ENCODE assay signal across 20 mouse cellular contexts in the genomic region with DNA sequence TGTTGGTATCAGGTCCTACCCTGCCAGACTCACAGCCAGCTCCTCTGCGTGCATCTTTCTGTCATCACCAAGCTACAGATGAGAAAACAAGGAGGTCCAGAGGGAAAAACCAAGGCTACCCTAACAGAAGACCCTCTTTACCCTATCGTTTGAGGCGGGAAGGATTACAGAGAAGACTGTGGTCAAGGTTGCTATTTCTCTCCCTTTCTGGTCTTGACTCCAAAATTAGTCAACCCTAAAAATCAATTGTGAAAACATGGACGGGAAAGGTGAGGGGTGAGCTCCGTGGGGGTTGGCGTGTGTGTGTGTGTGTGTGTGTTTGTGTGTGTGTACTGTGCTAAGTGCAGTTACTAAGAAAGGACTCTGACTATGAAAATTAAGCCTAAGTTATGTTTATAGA. TPM values are rescaled to one million over a fixed set of nuclear protein-coding genes. Genes with fewer than 3 reads are reported as not detected.
A peak's percentile ranks its signal among the peaks of the same experiment; 100 is the strongest.
DNase-seq lines count a peak whose midpoint lies in the region; ATAC-seq and TF ChIP-seq lines count a peak whose summit lies in the region.
"Had no signal": no experiment of that assay in that cellular context is flagged by ENCODE, and none has a peak within 500 bp of the region (broad histone marks: within the 10 kb centered on the region; RNA-seq: fewer than 3 reads in every experiment).

No protein-coding gene starts in this region.

- H3K9ac ChIP-seq in hindbrain, embryonic 12.5 days = no peak overlapping the region
- no peak overlapping the region for H3K9ac ChIP-seq in hindbrain, embryonic 16.5 days (ENCODE audit: low read depth, low read length)
- H3K9ac ChIP-seq in midbrain, embryonic 12.5 days (replicated peaks) = no peak overlapping the region
- no peak overlapping the region for H3K9ac ChIP-seq in midbrain, postnatal 0 days (replicated peaks; ENCODE audit: low read length, poor library complexity, severe bottlenecking)
- H3K9ac ChIP-seq in midbrain, embryonic 14.5 days (replicated peaks; ENCODE audit: low read length) = no peak overlapping the region
- H3K9ac ChIP-seq: forebrain, embryonic 15.5 days had no signal

- peaks cover 74% of the 10 kb centered on the region for H3K27me3 ChIP-seq in hindbrain, embryonic 12.5 days
- peaks cover 38% of the 10 kb centered on the region for H3K27me3 ChIP-seq in hindbrain, embryonic 16.5 days (replicated peaks; ENCODE audit: control insufficient read depth, insufficient read depth, low read length)
- H3K27me3 ChIP-seq in midbrain, embryonic 12.5 days = peaks cover 74% of the 10 kb centered on the region
- H3K27me3 ChIP-seq in midbrain, postnatal 0 days (ENCODE audit: insufficient read depth, low read length) = peaks cover 34% of the 10 kb centered on the region
- peaks cover 39% of the 10 kb centered on the region for H3K27me3 ChIP-seq in midbrain, embryonic 14.5 days (ENCODE audit: control insufficient read depth, insufficient read depth, low read length)

- no peaks in the 10 kb centered on the region for H3K36me3 ChIP-seq in hindbrain, embryonic 12.5 days
- H3K36me3 ChIP-seq in hindbrain, embryonic 16.5 days (ENCODE audit: control insufficient read depth, insufficient read depth, low read length) = no peaks in the 10 kb centered on the region
- H3K36me3 ChIP-seq in midbrain, embryonic 12.5 days = no peaks in the 10 kb centered on the region
- no peaks in the 10 kb centered on the region for H3K36me3 ChIP-seq in midbrain, postnatal 0 days (ENCODE audit: insufficient read depth, low read length)
- H3K36me3 ChIP-seq in midbrain, embryonic 14.5 days (ENCODE audit: control insufficient read depth, insufficient read depth, low read length) = no peaks in the 10 kb centered on the region
- H3K36me3 ChIP-seq: forebrain, embryonic 15.5 days; heart, embryonic 10.5 days had no signal

- TF ChIP-seq CTCF in midbrain, postnatal 0 days (IDR thresholded peaks at IDR 0.05) = no peak

- no peak overlapping the region for H3K4me3 ChIP-seq in hindbrain, embryonic 12.5 days
- no peak overlapping the region for H3K4me3 ChIP-seq in hindbrain, embryonic 16.5 days (ENCODE audit: low read length)
- H3K4me3 ChIP-seq in midbrain, embryonic 12.5 days = no peak overlapping the region
- no peak overlapping the region for H3K4me3 ChIP-seq in midbrain, postnatal 0 days (ENCODE audit: low read depth, low read length)
- H3K4me3 ChIP-seq in midbrain, embryonic 14.5 days (replicated peaks; ENCODE audit: low read depth, low read length) = no peak overlapping the region
- H3K4me3 ChIP-seq: forebrain, embryonic 15.5 days; heart, embryonic 10.5 days had no signal

- H3K27ac ChIP-seq in hindbrain, embryonic 12.5 days = peak overlapping the region; percentile 35; the same call in 1 of the 2 replicates
- H3K27ac ChIP-seq in hindbrain, embryonic 16.5 days (ENCODE audit: low read depth, low read length) = no peak overlapping the region
- H3K27ac ChIP-seq in midbrain, embryonic 12.5 days (replicated peaks) = peak overlapping the region; percentile 69
- H3K27ac ChIP-seq in midbrain, postnatal 0 days (ENCODE audit: low read depth, low read length) = no peak overlapping the region
- peak overlapping the region; percentile 37; the same call in 1 of the 2 replicates for H3K27ac ChIP-seq in midbrain, embryonic 14.5 days (replicated peaks; ENCODE audit: low read depth, low read length)
- H3K27ac ChIP-seq: forebrain, embryonic 15.5 days; heart, embryonic 10.5 days had no signal

- WGBS in hindbrain, embryonic 12.5 days = 32% methylated on average over 6 of the region's 6 CpGs
- 31% methylated on average over 6 of the region's 6 CpGs for WGBS in hindbrain, embryonic 16.5 days
- 17% methylated on average over 6 of the region's 6 CpGs for whole genome bisulfite sequencing in midbrain, embryonic 12.5 days
- WGBS in midbrain, postnatal 0 days = 38% methylated on average over 6 of the region's 6 CpGs
- 18% methylated on average over 6 of the region's 6 CpGs for WGBS in midbrain, embryonic 14.5 days

- DNase-seq in embryo, embryonic 9.5 days (ENCODE audit: extremely low spot score) = peak; percentile 27
- no peak for DNase-seq in embryo, embryonic 10 days (ENCODE audit: low spot score)
- DNase-seq in midbrain, postnatal 0 days (ENCODE audit: low spot score) = no peak
- DNase-seq in midbrain, embryonic 14.5 days = no peak
- DNase-seq: adrenal gland, adult 8-10 months; adrenal gland, postnatal 36 days; B cell, adult 2 months; cerebellum, adult 8-10 months; cerebellum, postnatal 25 days; gastrocnemius, postnatal 10 days; heart, adult 18-20 months; heart, postnatal 10 days; heart, postnatal 4 days had no signal

- H3K4me1 ChIP-seq in hindbrain, embryonic 12.5 days = peaks cover 37% of the 10 kb centered on the region
- no peaks in the 10 kb centered on the region; the same call in 1 of the 2 replicates for H3K4me1 ChIP-seq in hindbrain, embryonic 16.5 days (ENCODE audit: control insufficient read depth, insufficient read depth, low read depth, low read length)
- H3K4me1 ChIP-seq in midbrain, embryonic 12.5 days = peaks cover 55% of the 10 kb centered on the region; the same call in 1 of the 2 replicates
- H3K4me1 ChIP-seq in midbrain, postnatal 0 days (ENCODE audit: insufficient read depth, low read length) = no peaks in the 10 kb centered on the region
- peaks cover 33% of the 10 kb centered on the region for H3K4me1 ChIP-seq in midbrain, embryonic 14.5 days (ENCODE audit: control insufficient read depth, insufficient read depth, low read length)
- H3K4me1 ChIP-seq: forebrain, embryonic 15.5 days had no signal

- H3K4me2 ChIP-seq in hindbrain, embryonic 12.5 days (replicated peaks) = no peak overlapping the region
- no peak overlapping the region for H3K4me2 ChIP-seq in hindbrain, embryonic 16.5 days (ENCODE audit: low read length)
- peak overlapping the region; percentile 15; the same call in 1 of the 2 replicates for H3K4me2 ChIP-seq in midbrain, embryonic 12.5 days (replicated peaks)
- no peak overlapping the region for H3K4me2 ChIP-seq in midbrain, postnatal 0 days (ENCODE audit: low read depth, low read length, poor library complexity, severe bottlenecking)
- H3K4me2 ChIP-seq in midbrain, embryonic 14.5 days (ENCODE audit: low read length) = no peak overlapping the region
- H3K4me2 ChIP-seq: forebrain, embryonic 15.5 days had no signal

- H3K9me3 ChIP-seq in hindbrain, embryonic 12.5 days (replicated peaks) = no peaks in the 10 kb centered on the region
- no peaks in the 10 kb centered on the region for H3K9me3 ChIP-seq in hindbrain, embryonic 16.5 days (ENCODE audit: control insufficient read depth, low read length)
- H3K9me3 ChIP-seq in midbrain, embryonic 12.5 days = no peaks in the 10 kb centered on the region
- no peaks in the 10 kb centered on the region for H3K9me3 ChIP-seq in midbrain, postnatal 0 days (ENCODE audit: low read length)
- H3K9me3 ChIP-seq in midbrain, embryonic 14.5 days (ENCODE audit: control insufficient read depth, low read length) = no peaks in the 10 kb centered on the region
- H3K9me3 ChIP-seq: forebrain, embryonic 15.5 days; heart, embryonic 10.5 days had no signal

- ATAC-seq in hindbrain, embryonic 12.5 days (ENCODE audit: low FRiP score) = no peak
- no peak for ATAC-seq in hindbrain, embryonic 16.5 days
- no peak for ATAC-seq in midbrain, embryonic 12.5 days (ENCODE audit: low FRiP score, low read depth)
- ATAC-seq in midbrain, postnatal 0 days (ENCODE audit: low FRiP score) = no peak
- ATAC-seq in midbrain, embryonic 14.5 days (ENCODE audit: low FRiP score, low TSS enrichment) = no peak
- ATAC-seq: CD4-positive, CD25-positive, alpha-beta regulatory T cell, adult 4 months; forebrain, embryonic 15.5 days had no signal

RNA-seq across cellular contexts. Expression of gene Pax3, which starts 54.0 kb away (rescaled TPM):
- polyA plus RNA-seq in hindbrain, embryonic 12.5 days (2016; fragmentation: Nextera tagmentation; extraction: Ambion mirVana) = 32.7 and 37.5 TPM in 2 replicates
- polyA plus RNA-seq in hindbrain, embryonic 16.5 days (2015; fragmentation: Nextera tagmentation; extraction: Ambion mirVana) = 11.7 and 12.5 TPM in 2 replicates
- polyA plus RNA-seq in midbrain, embryonic 12.5 days (2016; fragmentation: Nextera tagmentation; extraction: Ambion mirVana) = 53.6 and 61.9 TPM in 2 replicates
- total RNA-seq in midbrain, postnatal 0 days (2014; rRNA removed) = 5.3 and 5.8 TPM in 2 replicates
- polyA plus RNA-seq in midbrain, postnatal 0 days (2015; fragmentation: Nextera tagmentation; extraction: Ambion mirVana) = 4.4 and 4.5 TPM in 2 replicates
- polyA plus RNA-seq in midbrain, embryonic 14.5 days (2014; fragmentation: Nextera tagmentation; extraction: Ambion mirVana) = 16.0 and 23.6 TPM in 2 replicates
- total RNA-seq: adrenal gland, adult 8-10 months; adrenal gland, postnatal 36 days; heart, adult 18-20 months had no signal
- polyA plus RNA-seq: CD4-positive, CD25-positive, alpha-beta regulatory T cell, adult 4 months; cortical plate, adult 2 months had no signal

Comparison
In these comparisons a context has a peak if more than half of its experiments do, and no peak if none do; other contexts are left out.
1. H3K27ac ChIP-seq: peak in hindbrain, embryonic 12.5 days (single experiment), midbrain, embryonic 12.5 days (single experiment) and midbrain, embryonic 14.5 days (single experiment); none in hindbrain, embryonic 16.5 days (single experiment) and midbrain, postnatal 0 days (single experiment).